Mouse (Mus musculus): ENCODE data around the gene Cdc14a. TPM values are rescaled to one million over a fixed set of nuclear protein-coding genes. Genes with fewer than 3 reads are reported as not detected.

Gene Cdc14a
- total RNA-seq, 2 experiments from 2014 or later, result 4.3 to 4.5 TPM

DNA sequence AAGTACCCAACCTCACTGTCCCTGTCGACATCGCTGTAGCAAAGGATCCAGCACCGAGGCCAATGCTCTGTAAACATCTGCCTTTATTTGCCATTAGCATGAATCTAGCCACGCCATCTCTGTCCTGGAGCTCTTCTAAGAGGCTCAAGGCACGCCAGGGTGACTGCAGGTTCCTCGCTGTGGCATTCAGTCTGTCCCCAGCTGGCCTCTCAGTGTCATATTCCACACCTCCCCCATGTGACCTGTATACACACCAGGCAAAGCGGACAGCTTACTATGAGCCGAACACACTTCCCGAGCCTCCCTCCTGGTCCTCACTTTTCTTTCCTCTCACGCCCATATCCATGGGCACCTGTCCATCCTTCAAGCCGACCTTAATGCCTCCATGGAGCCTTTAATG, 4.0 kb downstream of the Cdc14a start:
- no peak for DNase-seq (ENCODE audit: extremely low spot score in 1 of 2, low spot score in 1 of 2)

DNA sequence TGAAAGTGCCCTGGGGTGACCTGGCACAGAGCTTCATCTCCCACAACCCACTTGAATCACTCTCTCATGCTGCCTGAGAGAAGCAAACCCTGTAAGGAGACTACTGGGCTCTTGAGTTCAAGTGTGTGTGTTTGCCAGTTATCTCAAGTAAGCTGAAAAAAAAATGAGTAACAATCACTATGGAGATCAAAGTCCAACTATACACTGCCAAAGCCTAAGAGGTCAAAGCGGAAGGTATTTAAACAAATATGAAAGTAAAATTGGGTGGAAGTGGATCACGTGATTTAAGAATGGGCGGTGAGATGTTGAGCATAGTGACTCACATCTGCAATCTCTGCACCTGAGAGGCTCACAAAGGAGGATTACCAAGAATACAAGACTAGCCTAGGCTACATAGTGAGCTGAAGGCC, 9.4 kb downstream of the Cdc14a start:
- DNase-seq (ENCODE audit: extremely low spot score in 1 of 2, low spot score in 1 of 2), result no peak

GRCm38 (mm10) chr3:116412954-116413724, 10.7 kb downstream of the Cdc14a start:
- no peak for DNase-seq (ENCODE audit: extremely low spot score in 1 of 2, low spot score in 1 of 2)

- no peak for DNase-seq (ENCODE audit: extremely low spot score in 1 of 2, low spot score in 1 of 2)
Measured at GRCm38 (mm10) chr3:116410051-116410450, 13.8 kb downstream of the Cdc14a start.

GRCm38 (mm10) chr3:116409486-116409885, 14.3 kb downstream of the Cdc14a start:
- DNase-seq (ENCODE audit: extremely low spot score in 1 of 2, low spot score in 1 of 2), result no peak

- no peak for DNase-seq (ENCODE audit: extremely low spot score in 1 of 2, low spot score in 1 of 2)
Measured at GRCm38 (mm10) chr3:116408856-116409255, 15.0 kb downstream of the Cdc14a start.

DNA sequence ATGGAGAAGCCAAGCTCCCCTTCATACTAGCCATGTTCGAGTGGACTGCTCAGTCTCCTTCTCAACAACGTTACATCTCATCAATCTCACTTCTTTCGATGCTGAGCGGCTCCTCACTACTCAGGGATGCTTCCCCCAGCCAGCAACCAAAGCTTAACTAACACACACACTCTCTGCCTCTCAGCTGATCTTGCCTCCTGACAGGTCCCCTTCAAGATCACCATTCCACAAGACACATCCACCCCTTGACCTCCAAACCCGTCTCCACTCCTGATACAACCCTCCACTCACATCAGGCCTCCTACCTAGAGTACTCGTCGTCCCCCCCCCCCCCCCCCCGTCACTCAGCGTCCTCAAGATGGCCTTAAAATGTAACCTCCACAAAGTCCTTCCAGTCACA, 18.3 kb downstream of the Cdc14a start:
- no peak for DNase-seq (ENCODE audit: extremely low spot score in 1 of 2, low spot score in 1 of 2)

- no peak for DNase-seq (ENCODE audit: extremely low spot score in 1 of 2, low spot score in 1 of 2)
Measured at GRCm38 (mm10) chr3:116401436-116401835, 22.4 kb downstream of the Cdc14a start.

DNA sequence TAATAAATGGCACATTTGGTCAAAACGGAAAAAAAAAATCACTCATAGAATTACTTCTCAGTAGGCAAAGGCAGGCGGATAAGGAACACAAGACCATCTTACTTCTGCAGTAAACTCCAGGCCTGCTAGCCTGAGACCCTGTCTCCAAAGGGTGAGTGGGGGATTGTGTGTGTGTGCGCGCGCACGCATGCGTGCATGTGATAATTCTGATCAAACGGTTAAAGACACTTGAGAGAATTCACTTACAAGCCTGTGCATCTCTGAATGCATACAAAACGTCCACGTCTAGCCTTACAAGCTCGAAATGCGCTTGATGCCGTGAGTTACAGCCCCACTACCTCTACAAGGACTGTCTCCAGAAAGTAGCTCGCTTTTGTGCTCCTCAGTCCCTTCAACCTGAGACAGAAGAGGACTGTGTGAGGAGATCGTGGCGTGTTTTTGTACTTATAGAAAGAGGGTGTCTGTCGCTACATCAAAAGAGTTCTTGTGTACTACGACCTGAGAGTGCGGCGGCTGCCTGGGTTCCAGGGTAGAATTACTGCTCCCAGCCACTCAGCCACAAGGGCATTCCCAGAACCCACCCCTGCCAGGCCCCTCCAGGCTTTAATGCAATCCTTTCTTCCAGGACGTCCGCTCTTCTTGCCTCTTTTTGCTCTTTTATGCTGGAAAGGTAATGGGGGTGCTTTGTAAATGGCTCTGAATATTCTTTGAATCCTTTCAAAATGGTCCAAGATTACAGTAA, 24.3 kb downstream of the Cdc14a start:
- DNase-seq (ENCODE audit: extremely low spot score in 1 of 2, low spot score in 1 of 2), result peak in 1 of 2 experiments; percentile 10

DNA sequence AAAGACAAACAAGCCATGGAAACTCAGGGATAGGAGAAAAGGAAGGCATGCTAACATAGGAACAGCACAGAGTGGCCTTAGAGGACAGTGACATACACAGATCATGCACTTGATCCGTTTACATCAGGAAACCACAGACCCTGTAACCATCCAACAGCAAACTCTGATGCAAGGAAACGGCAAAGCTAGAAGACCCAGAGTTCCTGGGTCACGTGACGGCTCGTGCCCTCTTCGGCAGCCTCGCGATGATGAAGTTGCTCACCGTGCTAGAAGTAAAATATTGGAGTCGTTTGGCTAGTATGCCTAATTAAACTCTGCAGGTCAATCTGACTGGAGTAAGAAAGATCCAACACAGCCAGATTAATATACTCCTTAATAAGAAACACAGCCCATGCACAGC, 25.3 kb downstream of the Cdc14a start:
- no peak for DNase-seq (ENCODE audit: extremely low spot score in 1 of 2, low spot score in 1 of 2)

DNA sequence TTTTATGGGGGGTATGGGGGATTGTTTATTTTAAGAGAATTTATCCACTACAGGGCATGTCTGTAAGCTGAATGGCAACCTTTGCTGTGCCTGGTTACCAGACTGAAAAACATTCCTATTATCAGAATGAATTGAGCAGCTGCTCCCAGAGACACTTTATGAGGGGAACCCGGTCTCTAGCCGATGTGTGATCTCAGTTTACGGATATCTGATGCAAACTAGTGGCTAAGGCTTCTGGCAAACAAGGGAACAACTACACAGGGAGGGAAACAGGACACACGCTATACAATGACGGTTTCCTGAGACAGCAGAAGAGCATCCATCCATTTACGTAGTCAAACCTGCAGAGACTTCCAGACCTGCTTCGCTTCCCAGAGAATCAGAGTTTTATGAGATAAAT, 25.9 kb downstream of the Cdc14a start:
- DNase-seq (ENCODE audit: extremely low spot score in 1 of 2, low spot score in 1 of 2), result no peak

GRCm38 (mm10) chr3:116397341-116397740, 26.5 kb downstream of the Cdc14a start:
- DNase-seq (ENCODE audit: extremely low spot score in 1 of 2, low spot score in 1 of 2), result no peak

GRCm38 (mm10) chr3:116396571-116396970, 27.3 kb downstream of the Cdc14a start:
- no peak for DNase-seq (ENCODE audit: extremely low spot score in 1 of 2, low spot score in 1 of 2)

DNA sequence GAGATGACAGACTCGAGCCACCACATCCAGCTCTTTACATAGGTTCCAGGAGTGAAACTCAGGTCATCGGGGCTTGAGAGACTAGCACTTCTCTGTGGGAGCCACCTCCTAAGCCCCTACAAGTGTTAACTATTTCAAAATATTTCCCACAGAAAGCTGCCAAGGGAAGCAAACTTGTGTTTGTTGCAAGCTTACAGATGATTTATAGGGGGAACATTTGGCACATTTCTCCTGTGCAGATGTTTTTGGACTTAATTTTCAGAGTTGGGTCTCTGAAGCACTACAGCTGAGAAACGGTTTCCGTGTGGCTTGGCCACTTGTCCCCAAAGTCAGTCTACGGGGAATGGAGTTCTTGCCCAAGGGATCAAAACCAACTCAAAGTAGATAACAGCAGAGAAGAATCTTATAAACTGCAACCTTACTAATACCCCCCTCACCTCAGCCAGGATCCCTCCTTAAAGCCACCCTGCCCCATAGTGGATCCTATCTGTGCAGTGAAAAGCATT, 28.9 kb downstream of the Cdc14a start:
- no peak for DNase-seq (ENCODE audit: extremely low spot score in 1 of 2, low spot score in 1 of 2)

DNA sequence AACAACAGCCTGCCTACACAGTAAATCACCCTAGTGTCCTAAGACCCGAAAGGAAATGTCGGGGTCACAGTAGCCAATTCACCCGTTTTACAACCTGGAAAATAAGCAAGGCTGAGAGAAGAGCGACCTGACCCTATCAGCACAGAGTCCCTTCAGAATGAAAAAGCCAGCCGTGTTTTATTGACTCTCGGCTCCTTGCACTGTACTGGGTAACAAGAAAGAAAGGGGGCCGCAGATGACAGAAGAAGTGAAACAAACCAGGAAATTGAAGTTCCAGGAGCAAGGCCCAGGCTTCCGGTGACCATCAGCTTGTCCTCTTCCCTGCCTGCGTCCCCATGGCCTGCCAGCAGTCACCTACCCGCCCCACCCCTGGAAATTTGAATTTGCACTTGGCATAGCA, 32.4 kb downstream of the Cdc14a start:
- no peak for DNase-seq (ENCODE audit: extremely low spot score in 1 of 2, low spot score in 1 of 2)

GRCm38 (mm10) chr3:116389500-116390470, 34.0 kb downstream of the Cdc14a start:
- no peak for DNase-seq (ENCODE audit: extremely low spot score in 1 of 2, low spot score in 1 of 2)

GRCm38 (mm10) chr3:116388808-116389207, 35.0 kb downstream of the Cdc14a start:
- DNase-seq (ENCODE audit: extremely low spot score in 1 of 2, low spot score in 1 of 2), result no peak

DNA sequence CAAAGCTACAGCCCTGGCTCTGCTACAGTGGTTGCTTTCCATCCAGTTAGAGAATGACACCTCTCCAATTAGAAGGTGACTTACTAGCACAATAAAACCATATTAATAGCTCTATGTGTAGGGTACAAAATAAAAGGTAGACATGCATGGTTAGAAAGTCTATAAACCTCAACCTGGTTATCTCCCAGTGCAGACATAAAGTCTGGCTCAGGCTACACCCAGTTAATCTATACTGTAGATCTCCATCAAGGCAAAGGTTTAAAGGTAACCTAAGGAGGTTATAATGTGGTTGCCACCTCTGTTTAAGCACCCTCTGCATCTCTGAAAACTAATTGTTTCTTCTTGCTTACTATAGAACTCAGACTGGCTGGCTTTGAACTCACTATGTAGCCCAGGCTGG, 36.9 kb downstream of the Cdc14a start:
- no peak for DNase-seq (ENCODE audit: extremely low spot score in 1 of 2, low spot score in 1 of 2)

GRCm38 (mm10) chr3:116386342-116386741, 37.5 kb downstream of the Cdc14a start:
- no peak for DNase-seq (ENCODE audit: extremely low spot score in 1 of 2, low spot score in 1 of 2)

DNA sequence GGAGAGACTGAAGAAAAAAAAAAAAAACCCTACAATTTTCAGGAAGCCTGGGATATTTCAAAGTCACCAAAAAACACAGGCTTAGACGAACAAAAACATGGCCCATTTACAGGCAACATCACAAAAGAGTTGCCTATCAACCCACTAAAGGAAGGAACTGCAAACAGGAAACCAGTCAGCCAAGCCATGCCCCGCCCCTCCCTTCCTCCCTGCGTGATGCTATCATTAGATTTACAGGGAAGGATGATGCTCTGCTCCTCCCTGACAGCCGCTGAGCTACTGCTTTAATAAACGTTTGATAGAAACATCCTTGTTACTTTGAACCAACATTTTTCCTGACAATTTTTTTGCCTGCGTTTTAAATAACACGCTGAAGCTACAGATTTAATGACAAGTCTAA, 39.5 kb downstream of the Cdc14a start:
- no peak for DNase-seq (ENCODE audit: extremely low spot score in 1 of 2, low spot score in 1 of 2)

GRCm38 (mm10) chr3:116380319-116380718, 43.5 kb downstream of the Cdc14a start:
- DNase-seq (ENCODE audit: extremely low spot score in 1 of 2, low spot score in 1 of 2), result no peak
